Mouse (Mus musculus) brain, embryonic 14.5 days (tissue): ENCODE results near the gene Fyttd1. TPM values are rescaled to one million over a fixed set of nuclear protein-coding genes. Genes with fewer than 3 reads are reported as not detected.
A peak's percentile ranks its signal among the peaks of the same experiment; 100 is the strongest.

Experiments
- DNase-seq: peaks from one replicate; pipeline ENCODE4 v3.0.0-alpha.2; 2011; ENCODE audit warnings: low read depth
- CTCF ChIP-seq: fragments of 200-500 bp; IDR thresholded peaks from 2 replicates; pipeline ENCODE4 v1.5.1; 2012; ENCODE audit warnings: inconsistent platforms, mild to moderate bottlenecking, moderate library complexity, borderline replicate concordance; ENCODE audit not compliant: insufficient read depth, insufficient read length; ENCODE audit errors: extremely low read depth
- POLR2A ChIP-seq: fragments of 200-500 bp; IDR thresholded peaks from 2 replicates; pipeline ENCODE4 v1.6.1; 2012; ENCODE audit warnings: mild to moderate bottlenecking, inconsistent platforms, borderline replicate concordance; ENCODE audit not compliant: poor library complexity, insufficient read depth, insufficient read length, severe bottlenecking; ENCODE audit errors: extremely low read depth
- polyA plus RNA-seq: library from polyadenylated mRNA; depleted of rRNA; stranded (reverse); fragments of >200 nt; gene quantifications from 2 replicates; pipeline ENCODE4 v1.2.3, GENCODE M21; 2012; rRNA removed

The Fyttd1 gene
- 51.6 and 55.4 TPM in 2 replicates for polyA plus RNA-seq

GRCm38 (mm10) chr16:32877343-32878156 lies at the start of gene Fyttd1, which contains the start of gene Rubcn:
Gene Fyttd1 (plus strand): TSS chr16:32877500.
Gene Rubcn (minus strand): TSS chr16:32877766.
- TF ChIP-seq CTCF, result peak; percentile 38; the same call in 1 of the 2 replicates
- TF ChIP-seq POLR2A, result peak; percentile 91
- peak; percentile 98 for DNase-seq

GRCm38 (mm10) chr16:32829104-32829503 lies 48.2 kb upstream of the Fyttd1 start:
- no peak for DNase-seq
- TF ChIP-seq POLR2A (no peak), CTCF (no peak)

- no peak for DNase-seq
Measured at GRCm38 (mm10) chr16:32831501-32831900, 45.8 kb upstream of the Fyttd1 start.

GRCm38 (mm10) chr16:32847103-32847502 lies 30.2 kb upstream of the Fyttd1 start:
- DNase-seq, result no peak
- no peak for TF ChIP-seq CTCF
- no peak for TF ChIP-seq POLR2A

More at GRCm38 (mm10) chr16:32831501-32831900, 45.8 kb upstream of the Fyttd1 start:
- no peak for TF ChIP-seq CTCF
- no peak for TF ChIP-seq POLR2A

- TF ChIP-seq CTCF (no peak), POLR2A (no peak)
- no peak for DNase-seq
Measured at GRCm38 (mm10) chr16:32849042-32849830, 28.1 kb upstream of the Fyttd1 start.

GRCm38 (mm10) chr16:32853492-32854049 lies 23.7 kb upstream of the Fyttd1 start:
- TF ChIP-seq CTCF, result no peak
- no peak for TF ChIP-seq POLR2A
- DNase-seq, result no peak

GRCm38 (mm10) chr16:32854050-32854571 lies 23.2 kb upstream of the Fyttd1 start:
- TF ChIP-seq CTCF (no peak), POLR2A (no peak)
- peak; percentile 82 for DNase-seq

GRCm38 (mm10) chr16:32856751-32857150 lies 20.5 kb upstream of the Fyttd1 start:
- DNase-seq, result no peak
- no peak for TF ChIP-seq CTCF
- no peak for TF ChIP-seq POLR2A

GRCm38 (mm10) chr16:32858356-32858755 lies 18.9 kb upstream of the Fyttd1 start:
- no peak for DNase-seq
- no peak for TF ChIP-seq POLR2A
- TF ChIP-seq CTCF, result no peak

- TF ChIP-seq CTCF, result no peak
- TF ChIP-seq POLR2A, result no peak
- DNase-seq, result no peak
Measured at GRCm38 (mm10) chr16:32858771-32859636, 18.3 kb upstream of the Fyttd1 start.
